Mouse (Mus musculus) kidney, adult 18-20 months (tissue): ENCODE data around the gene Zkscan7.

Experiments
- DNase-seq: peaks from one replicate; pipeline ENCODE4 v3.0.0; 2021

The Zkscan7 gene

GRCm38 (mm10) chr9:122922436-122922835 is 37.0 kb downstream of the Zkscan7 start:
- DNase-seq = no peak

DNA sequence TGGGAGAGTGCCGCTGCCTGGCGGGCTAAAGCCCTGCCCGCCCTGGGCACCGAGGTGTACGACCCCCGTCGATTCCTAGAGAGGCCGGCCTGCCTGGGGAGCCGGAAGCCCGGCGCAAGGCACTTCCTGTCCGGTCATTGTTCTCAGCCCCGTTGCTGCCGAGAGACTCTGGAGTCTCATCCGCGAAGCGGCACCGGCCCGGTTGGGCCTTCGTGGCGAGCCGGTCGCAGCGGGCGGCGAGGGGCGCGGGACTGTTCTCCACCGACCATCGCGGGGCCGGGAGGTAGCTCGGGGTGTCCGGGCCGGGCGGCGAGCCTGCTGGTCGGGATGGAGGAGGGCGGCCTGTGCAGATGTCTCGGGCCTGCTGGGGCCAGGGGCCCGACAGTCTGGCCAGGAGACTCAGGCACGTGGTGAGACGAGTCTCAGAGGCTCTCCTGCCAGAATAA is 37.5 kb downstream of the Zkscan7 start, which contains the start of gene Zfp105:
TSS of gene Zfp105 (plus strand) at position 137 of the 446 bp plus-strand sequence.
- DNase-seq = peak; percentile 70

DNA sequence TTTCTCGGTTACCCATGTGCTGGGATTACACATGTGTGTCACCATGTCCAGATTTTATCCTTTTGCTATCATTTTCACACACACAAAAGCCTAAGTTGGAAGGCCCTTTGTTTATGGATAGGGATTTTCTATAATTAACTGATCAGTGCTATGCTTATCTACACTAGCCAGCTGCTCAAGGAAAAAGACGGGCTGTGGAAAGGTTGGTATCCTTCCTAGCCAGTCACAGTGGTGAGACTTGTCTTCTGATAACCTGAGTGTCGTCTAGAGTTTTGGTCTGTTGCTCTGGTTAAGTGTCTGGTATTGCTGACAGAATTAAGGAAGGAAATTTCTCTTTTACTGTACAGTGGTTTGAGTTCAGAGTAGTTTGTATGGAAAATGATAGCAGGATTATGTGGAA is 43.4 kb downstream of the Zkscan7 start:
- no peak for DNase-seq
